ENCODE assay signal across 8 mouse cellular contexts in the genomic region with DNA sequence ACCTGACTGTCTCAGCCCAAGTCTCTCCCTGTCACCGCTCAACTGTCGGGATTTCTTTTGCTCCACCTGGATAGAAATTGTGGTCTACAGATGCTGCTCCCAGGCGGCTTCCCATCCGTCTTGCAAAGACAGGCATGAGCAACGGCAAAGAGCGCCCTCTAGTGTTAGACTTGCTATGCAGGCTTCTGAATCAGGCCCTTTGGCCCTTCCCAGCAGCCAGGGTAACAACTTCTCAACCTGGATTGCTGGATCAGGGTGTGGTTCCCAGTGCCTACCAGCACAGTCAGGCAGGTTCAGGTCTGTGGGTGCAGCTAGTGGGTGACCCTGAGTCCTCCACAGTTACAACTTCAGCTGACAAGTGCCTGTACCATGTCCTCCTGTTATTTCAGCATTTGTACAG. TPM values are rescaled to one million over a fixed set of nuclear protein-coding genes. Genes with fewer than 3 reads are reported as not detected.
DNase-seq lines count a peak whose midpoint lies in the region; ATAC-seq lines count a peak whose summit lies in the region.

No protein-coding gene starts in this region.

- no peak overlapping the region for H3K4me2 ChIP-seq in forebrain, embryonic 11.5 days (ENCODE audit: low read depth, low read length, severe bottlenecking)
- no peak overlapping the region for H3K4me2 ChIP-seq in forebrain, embryonic 12.5 days

- WGBS in forebrain, embryonic 11.5 days: 3% methylated on average over 6 of the region's 6 CpGs
- WGBS in forebrain, embryonic 12.5 days: 1% methylated on average over 6 of the region's 6 CpGs

- intact Hi-C loops in heart, postnatal 10 days (cut with DNase I): loop anchor here (2.0 to 5.0 kb wide), 3 partner anchors 47 to 284 kb away; partner anchors contain the start of gene Hcrtr1

- no peak overlapping the region for H3K27ac ChIP-seq in forebrain, embryonic 11.5 days (ENCODE audit: low read depth, low read length)
- no peak overlapping the region for H3K27ac ChIP-seq in forebrain, embryonic 12.5 days

- DNase-seq in forebrain, embryonic 11.5 days (ENCODE audit: low spot score): peak; percentile 87
- peak; percentile 59 for DNase-seq in adrenal gland, adult 8-10 months
- peak; percentile 89 for DNase-seq in embryo, embryonic 10.5 days (ENCODE audit: low spot score)
- peak; percentile 72 to 85 for DNase-seq in heart, postnatal 10 days
- peak; percentile 51 to 59 for DNase-seq in layer of hippocampus, postnatal 36 days
- peak; percentile 86 for DNase-seq in mesoderm, embryonic 11.5 days (ENCODE audit: low read depth, low spot score)
- DNase-seq in spleen, postnatal 36 days (ENCODE audit: low spot score in 2 of 2): peak; percentile 32 to 45

- no peaks in the 10 kb centered on the region for H3K36me3 ChIP-seq in forebrain, embryonic 11.5 days (ENCODE audit: control insufficient read depth, insufficient read depth, low read length)
- H3K36me3 ChIP-seq in forebrain, embryonic 12.5 days (replicated peaks): peaks cover 7% of the 10 kb centered on the region

- no peaks in the 10 kb centered on the region for H3K9me3 ChIP-seq in forebrain, embryonic 11.5 days (ENCODE audit: control insufficient read depth, low read length)
- no peaks in the 10 kb centered on the region for H3K9me3 ChIP-seq in forebrain, embryonic 12.5 days

- H3K4me1 ChIP-seq in forebrain, embryonic 11.5 days (replicated peaks; ENCODE audit: control insufficient read depth, insufficient read depth, low read length): no peaks in the 10 kb centered on the region
- H3K4me1 ChIP-seq in forebrain, embryonic 12.5 days: no peaks in the 10 kb centered on the region

- H3K27me3 ChIP-seq in forebrain, embryonic 11.5 days (ENCODE audit: control insufficient read depth, insufficient read depth, low read length): no peaks in the 10 kb centered on the region
- no peaks in the 10 kb centered on the region for H3K27me3 ChIP-seq in forebrain, embryonic 12.5 days

- ATAC-seq in forebrain, embryonic 11.5 days (replicated peaks; ENCODE audit: low FRiP score): no peak
- ATAC-seq in forebrain, embryonic 12.5 days (ENCODE audit: low FRiP score): no peak

- H3K9ac ChIP-seq in forebrain, embryonic 11.5 days (ENCODE audit: low read length): no peak overlapping the region
- H3K9ac ChIP-seq in forebrain, embryonic 12.5 days: no peak overlapping the region

- H3K4me3 ChIP-seq in forebrain, embryonic 11.5 days (ENCODE audit: low read depth, low read length): no peak overlapping the region
- no peak overlapping the region for H3K4me3 ChIP-seq in forebrain, embryonic 12.5 days (replicated peaks)

RNA-seq across cellular contexts. Expression of gene Gm853, which starts 23.9 kb away (rescaled TPM):
- 0.39 TPM in 1 of 2 replicates, not detected in the other for polyA plus RNA-seq in forebrain, embryonic 11.5 days (2014; fragmentation: Nextera tagmentation; extraction: Ambion mirVana)
- polyA plus RNA-seq in forebrain, embryonic 12.5 days (2016; fragmentation: Nextera tagmentation; extraction: Ambion mirVana): not detected in 2 replicates
- total RNA-seq in adrenal gland, adult 8-10 months (2022): not detected
- not detected for total RNA-seq in heart, postnatal 10 days (2021)
- total RNA-seq in layer of hippocampus, postnatal 36 days (2021): not detected

RNA-seq across cellular contexts. Expression of gene Serinc2, which starts 32.9 kb away (rescaled TPM):
- polyA plus RNA-seq in forebrain, embryonic 11.5 days (2014; fragmentation: Nextera tagmentation; extraction: Ambion mirVana): 83.4 and 86.8 TPM in 2 replicates
- 88.9 and 95.5 TPM in 2 replicates for polyA plus RNA-seq in forebrain, embryonic 12.5 days (2016; fragmentation: Nextera tagmentation; extraction: Ambion mirVana)
- 1 to 10 TPM; 1.2 to 3.2 (median 1.4) TPM for total RNA-seq in adrenal gland, adult 8-10 months (2022)
- total RNA-seq in heart, postnatal 10 days (2021): 1 to 10 TPM; 3.0 to 3.1 TPM
- 10 to 100 TPM; 12.0 to 13.2 TPM for total RNA-seq in layer of hippocampus, postnatal 36 days (2021)

Comparison
In these comparisons a context has a peak if more than half of its experiments do, and no peak if none do; other contexts are left out.
1. DNase-seq: peak in every context shown above with its lines; median percentile 89 in embryo, embryonic 10.5 days; 87 in forebrain, embryonic 11.5 days; 86 in mesoderm, embryonic 11.5 days; 78 in heart, postnatal 10 days; 59 in adrenal gland, adult 8-10 months; 55 in layer of hippocampus, postnatal 36 days; 38 in spleen, postnatal 36 days.